Mouse (Mus musculus) hindbrain, postnatal 0 days (tissue): ENCODE measurements around the gene Dolpp1. TPM values are rescaled to one million over a fixed set of nuclear protein-coding genes. Genes with fewer than 3 reads are reported as not detected.

Experiments
- ATAC-seq: fragments of 200-750 bp; cut with Nextera tagmentation; 2 replicates; pipeline ENCODE4 v1.8.0; 2017; ENCODE audit warnings: mild to moderate bottlenecking, moderate TSS enrichment, moderate library complexity
- DNase-seq: peaks from one replicate; pipeline ENCODE4 v3.0.0-alpha.2; 2015; ENCODE audit warnings: low spot score
- H3K27ac ChIP-seq: fragments of 300-500 bp; sonication (generic); 2 replicates; pipeline ENCODE4 v1.5.1; 2014; ENCODE audit warnings: mild to moderate bottlenecking
- H3K27me3 ChIP-seq: fragments of 300-500 bp; sonication (generic); 2 replicates; pipeline ENCODE4 v1.6.1; 2014; ENCODE audit warnings: low read length, mixed read lengths; ENCODE audit not compliant: insufficient read depth
- H3K36me3 ChIP-seq: fragments of 300-500 bp; sonication (generic); 2 replicates; pipeline ENCODE4 v1.6.1; 2014; ENCODE audit warnings: low read length, mixed read lengths; ENCODE audit not compliant: insufficient read depth
- H3K4me1 ChIP-seq: fragments of 300-500 bp; sonication (generic); 2 replicates; pipeline ENCODE4 v1.6.1; 2014; ENCODE audit warnings: antibody characterized with exemption, low read length, mixed read lengths; ENCODE audit not compliant: insufficient read depth
- H3K4me2 ChIP-seq: fragments of 300-500 bp; sonication (generic); 2 replicates; pipeline ENCODE4 v1.6.1; 2014; ENCODE audit warnings: low read depth, mild to moderate bottlenecking, low read length, moderate library complexity, mixed read lengths
- H3K4me3 ChIP-seq: fragments of 300-500 bp; sonication (generic); 2 replicates; pipeline ENCODE4 v1.5.1; 2014; ENCODE audit warnings: low read length
- H3K9ac ChIP-seq: fragments of 300-500 bp; sonication (generic); replicated peaks from 2 replicates; pipeline ENCODE4 v1.6.1; 2014; ENCODE audit warnings: mild to moderate bottlenecking, low read length, moderate library complexity, mixed read lengths
- H3K9me3 ChIP-seq: fragments of 300-500 bp; sonication (generic); 2 replicates; pipeline ENCODE4 v1.6.1; 2016; ENCODE audit warnings: low read length, mixed read lengths
- CTCF ChIP-seq: IDR thresholded peaks from 2 replicates; pipeline ENCODE4 v1.5.1; 2016; ENCODE audit warnings: antibody characterized with exemption, control low read depth, low read depth
- WGBS: fragments of 180-500 bp; shearing (Covaris S2); extraction: QIAGEN DNeasy Blood & Tissue Kit; methylation state at CpG from one replicate; pipeline ENCODE4 v1.1.7; 2014; 5-methylcytosine and 5-hydroxymethylcytosine counted together
- polyA plus RNA-seq: library from polyadenylated mRNA; unstranded; fragments of >200 nt; fragmentation: Nextera tagmentation; extraction: Ambion mirVana; gene quantifications from 2 replicates; pipeline ENCODE4 v1.2.1, GENCODE M21; 2015
- total RNA-seq: library from RNA; depleted of rRNA; stranded (reverse); fragments of >200 nt; gene quantifications from 2 replicates; pipeline ENCODE4 v1.2.3, GENCODE M21; 2014

Gene Dolpp1
- total and polyA plus RNA-seq, 2 experiments from 2014 or later: 49.4 to 119 TPM

DNA sequence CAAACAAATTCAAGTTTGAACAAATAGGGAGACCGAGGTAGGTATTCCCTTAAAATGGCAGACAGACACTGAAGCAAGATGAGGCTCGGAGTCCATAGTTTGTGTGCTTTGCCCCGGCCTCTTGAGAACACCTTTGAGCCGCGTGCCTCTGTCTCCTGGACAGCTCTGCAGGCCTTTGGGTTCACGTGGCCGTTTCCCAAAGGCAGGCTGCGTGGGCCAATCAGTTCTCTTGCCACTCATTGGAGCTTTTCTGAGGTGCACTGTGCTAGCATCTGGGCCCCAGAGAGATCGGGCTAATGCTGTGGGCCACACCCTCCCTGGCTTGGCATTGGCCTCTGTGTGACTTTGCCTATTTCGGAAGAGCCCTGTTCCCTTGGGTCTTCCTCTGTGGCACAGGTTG, 16.2 kb upstream of the Dolpp1 start:
- peaks cover 67% of the 10 kb centered on the region; the same call in 1 of the 2 replicates for H3K36me3 ChIP-seq
- H3K9me3 ChIP-seq: no peaks in the 10 kb centered on the region
- H3K27ac ChIP-seq: no peak overlapping the region
- H3K27me3 ChIP-seq: no peaks in the 10 kb centered on the region
- WGBS: 94% methylated on average over 10 of the region's 10 CpGs
- no peaks in the 10 kb centered on the region for H3K4me1 ChIP-seq
- no peak overlapping the region for H3K9ac ChIP-seq
- H3K4me2 ChIP-seq: no peak overlapping the region
- no peak overlapping the region for H3K4me3 ChIP-seq
- TF ChIP-seq CTCF: no peak
- ATAC-seq: no peak
- no peak for DNase-seq

GRCm38 (mm10) chr2:30377721-30378120, 14.3 kb upstream of the Dolpp1 start:
- 91% methylated on average over 5 of the region's 5 CpGs for WGBS
- Histone ChIP-seq H3K4me2 (no peak overlapping the region), H3K27me3 (no peaks in the 10 kb centered on the region), H3K9me3 (no peaks in the 10 kb centered on the region), H3K36me3 (peaks cover 63% of the 10 kb centered on the region; the same call in 1 of the 2 replicates), H3K4me1 (no peaks in the 10 kb centered on the region), H3K27ac (no peak overlapping the region), H3K9ac (no peak overlapping the region), H3K4me3 (no peak overlapping the region)
- TF ChIP-seq CTCF: no peak
- no peak for DNase-seq
- ATAC-seq: no peak

GRCm38 (mm10) chr2:30379307-30379706, 12.7 kb upstream of the Dolpp1 start:
- Histone ChIP-seq H3K4me1 (no peaks in the 10 kb centered on the region), H3K4me3 (no peak overlapping the region), H3K27me3 (no peaks in the 10 kb centered on the region), H3K27ac (no peak overlapping the region), H3K36me3 (peaks cover 64% of the 10 kb centered on the region), H3K4me2 (no peak overlapping the region), H3K9me3 (no peaks in the 10 kb centered on the region), H3K9ac (no peak overlapping the region)
- no peak for TF ChIP-seq CTCF
- ATAC-seq (no peak), DNase-seq (no peak)
- 86% methylated on average over 7 of the region's 7 CpGs for WGBS

- TF ChIP-seq CTCF: no peak
- H3K9me3 ChIP-seq: no peaks in the 10 kb centered on the region
- no peak overlapping the region for H3K9ac ChIP-seq
- H3K4me2 ChIP-seq: no peak overlapping the region
- no peaks in the 10 kb centered on the region for H3K4me1 ChIP-seq
- no peak for DNase-seq
- no peak overlapping the region for H3K27ac ChIP-seq
- WGBS: 92% methylated on average over 10 of the region's 10 CpGs
- peaks cover 71% of the 10 kb centered on the region for H3K36me3 ChIP-seq
- H3K27me3 ChIP-seq: no peaks in the 10 kb centered on the region
- no peak for ATAC-seq
- no peak overlapping the region for H3K4me3 ChIP-seq
Observed at GRCm38 (mm10) chr2:30380564-30381376, 11.3 kb upstream of the Dolpp1 start.

DNA sequence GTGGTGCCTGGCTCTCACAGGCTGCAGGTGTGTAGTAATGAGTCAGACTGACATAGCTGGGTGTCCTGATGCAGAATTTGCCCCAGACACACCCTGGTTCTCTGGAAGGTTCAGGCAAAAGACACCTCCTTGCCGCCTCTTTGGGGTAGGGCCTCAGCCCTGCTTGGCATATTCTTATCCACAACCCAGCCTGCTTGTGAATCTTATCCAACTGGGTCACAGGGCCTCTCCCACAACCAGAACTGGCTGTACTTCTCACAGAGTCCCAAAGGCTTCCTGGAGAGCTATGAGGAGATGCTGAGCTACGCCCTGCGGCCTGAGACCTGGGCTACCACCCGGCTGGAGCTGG, 10.7 kb upstream of the Dolpp1 start:
- Histone ChIP-seq H3K9me3 (no peaks in the 10 kb centered on the region), H3K27me3 (no peaks in the 10 kb centered on the region), H3K9ac (no peak overlapping the region), H3K27ac (no peak overlapping the region), H3K4me3 (no peak overlapping the region), H3K36me3 (peaks cover 66% of the 10 kb centered on the region), H3K4me2 (no peak overlapping the region), H3K4me1 (no peaks in the 10 kb centered on the region)
- DNase-seq (no peak), ATAC-seq (no peak)
- 92% methylated on average over 4 of the region's 4 CpGs for WGBS
- TF ChIP-seq CTCF: no peak

DNA sequence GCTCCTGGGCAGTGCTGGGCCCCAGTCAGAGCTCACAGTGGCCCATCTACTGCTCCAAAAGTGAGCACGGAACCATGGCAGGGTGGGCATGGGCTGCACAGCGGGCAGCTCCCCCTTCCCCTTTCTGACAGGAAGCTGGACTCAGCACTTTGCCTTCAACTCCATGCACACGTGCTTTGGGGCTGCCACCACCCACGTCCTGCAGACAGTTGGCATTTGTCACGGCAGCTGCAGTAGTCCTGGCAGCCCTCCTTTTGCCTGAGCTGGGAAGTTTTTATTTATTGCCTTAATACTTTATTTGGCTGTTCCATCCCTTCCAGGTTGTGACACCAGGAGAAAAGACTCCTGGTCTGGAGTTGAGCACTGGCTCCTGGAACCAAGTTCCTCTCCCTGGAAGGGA, 7.2 kb upstream of the Dolpp1 start:
- DNase-seq (no peak), ATAC-seq (no peak)
- Histone ChIP-seq H3K4me2 (no peak overlapping the region), H3K9me3 (no peaks in the 10 kb centered on the region), H3K36me3 (peaks cover 38% of the 10 kb centered on the region), H3K27me3 (no peaks in the 10 kb centered on the region), H3K9ac (no peak overlapping the region), H3K4me3 (no peak overlapping the region), H3K27ac (no peak overlapping the region), H3K4me1 (no peaks in the 10 kb centered on the region)
- WGBS: 75% methylated on average over 5 of the region's 5 CpGs
- TF ChIP-seq CTCF: no peak

GRCm38 (mm10) chr2:30385591-30385990, 6.5 kb upstream of the Dolpp1 start:
- H3K9me3 ChIP-seq: no peaks in the 10 kb centered on the region
- no peak overlapping the region for H3K4me2 ChIP-seq
- no peak for TF ChIP-seq CTCF
- H3K4me3 ChIP-seq: no peak overlapping the region
- no peak overlapping the region for H3K27ac ChIP-seq
- 86% methylated on average over 4 of the region's 4 CpGs for WGBS
- H3K4me1 ChIP-seq: no peaks in the 10 kb centered on the region
- no peak for DNase-seq
- H3K9ac ChIP-seq: no peak overlapping the region
- H3K27me3 ChIP-seq: no peaks in the 10 kb centered on the region
- no peak for ATAC-seq
- peaks cover 30% of the 10 kb centered on the region for H3K36me3 ChIP-seq
